ENCODE assay signal across 9 mouse cellular contexts in genomic region chrX:15322207-15322839, GRCm38 (mm10).
A peak's percentile ranks its signal among the peaks of the same experiment; 100 is the strongest.
DNase-seq lines count a peak whose midpoint lies in the region; ATAC-seq lines count a peak whose summit lies in the region.
"Had no signal": no experiment of that assay in that cellular context is flagged by ENCODE, and none has a peak within 500 bp of the region (broad histone marks: within the 10 kb centered on the region; RNA-seq: fewer than 3 reads in every experiment).

No protein-coding gene starts in this region.

- H3K9ac ChIP-seq in limb, embryonic 12.5 days (replicated peaks), result no peak overlapping the region
- H3K9ac ChIP-seq in midbrain, embryonic 16.5 days (ENCODE audit: low read depth, low read length), result no peak overlapping the region

- peaks cover 7% of the 10 kb centered on the region for H3K4me1 ChIP-seq in embryonic facial prominence, embryonic 10.5 days
- peaks cover 2% of the 10 kb centered on the region; the same call in 1 of the 2 replicates for H3K4me1 ChIP-seq in limb, embryonic 12.5 days (replicated peaks)
- H3K4me1 ChIP-seq in midbrain, embryonic 16.5 days (ENCODE audit: control insufficient read depth, insufficient read depth, low read length), result no peaks in the 10 kb centered on the region

- 8% methylated on average over 7 of the region's 7 CpGs for WGBS in embryonic facial prominence, embryonic 10.5 days
- 4% methylated on average over 7 of the region's 7 CpGs for WGBS in limb, embryonic 12.5 days
- WGBS in midbrain, embryonic 16.5 days, result 9% methylated on average over 7 of the region's 7 CpGs

- intact Hi-C loops in heart, postnatal 25 days (cut with DNase I), result no loop called here

- no peaks in the 10 kb centered on the region for H3K9me3 ChIP-seq in embryonic facial prominence, embryonic 10.5 days
- no peaks in the 10 kb centered on the region for H3K9me3 ChIP-seq in limb, embryonic 12.5 days
- no peaks in the 10 kb centered on the region for H3K9me3 ChIP-seq in midbrain, embryonic 16.5 days (replicated peaks; ENCODE audit: control insufficient read depth, low read length, poor library complexity, severe bottlenecking)

- peak; percentile 93 to 99 for ATAC-seq in hematopoietic stem cell, adult 5-6 weeks (replicated peaks in 1 of 2; ENCODE audit: insufficient read depth in 1 of 2, low FRiP score in 2 of 2, low TSS enrichment in 1 of 2, low read depth in 1 of 2, poor library complexity in 2 of 2, severe bottlenecking in 2 of 2)
- ATAC-seq in limb, embryonic 12.5 days (ENCODE audit: insufficient number of reproducible peaks, insufficient read depth, low FRiP score, low TSS enrichment, low read depth), result peak; percentile 88
- ATAC-seq in midbrain, embryonic 16.5 days, result 0 out of 2 replicates have a peak, but pooled peaks have one; percentile 48

- no peaks in the 10 kb centered on the region for H3K36me3 ChIP-seq in embryonic facial prominence, embryonic 10.5 days (replicated peaks)
- no peaks in the 10 kb centered on the region for H3K36me3 ChIP-seq in limb, embryonic 12.5 days
- no peaks in the 10 kb centered on the region for H3K36me3 ChIP-seq in midbrain, embryonic 16.5 days (ENCODE audit: control insufficient read depth, insufficient read depth, low read length)

- peak overlapping the region; percentile 36 for H3K4me2 ChIP-seq in limb, embryonic 12.5 days
- peak overlapping the region; percentile 14; the same call in 1 of the 2 replicates for H3K4me2 ChIP-seq in midbrain, embryonic 16.5 days (ENCODE audit: low read length)

- H3K27ac ChIP-seq in embryonic facial prominence, embryonic 10.5 days (replicated peaks), result no peak overlapping the region
- H3K27ac ChIP-seq in limb, embryonic 12.5 days, result no peak overlapping the region
- no peak overlapping the region for H3K27ac ChIP-seq in midbrain, embryonic 16.5 days (ENCODE audit: low read length)
- H3K27ac ChIP-seq: macrophage had no signal

- DNase-seq in heart, adult 18-20 months, result peak; percentile 2 to 5
- no peak for DNase-seq in heart, postnatal 25 days (ENCODE audit: low spot score)
- DNase-seq in embryonic facial prominence, embryonic 10.5 days (ENCODE audit: low spot score), result peak; percentile 81
- no peak for DNase-seq in frontal cortex, postnatal 36 days (ENCODE audit: low spot score in 2 of 2)
- DNase-seq in frontal cortex, postnatal 14 days (ENCODE audit: low spot score in 2 of 2), result no peak

- H3K4me3 ChIP-seq in embryonic facial prominence, embryonic 10.5 days, result peak overlapping the region; percentile 26; the same call in 1 of the 2 replicates
- 0 out of 2 replicates have a peak overlapping the region, but pooled peaks have one; percentile 3 for H3K4me3 ChIP-seq in limb, embryonic 12.5 days (replicated peaks)
- no peak overlapping the region for H3K4me3 ChIP-seq in midbrain, embryonic 16.5 days (ENCODE audit: low read depth, low read length)

- H3K27me3 ChIP-seq in embryonic facial prominence, embryonic 10.5 days (replicated peaks; ENCODE audit: low read depth, poor library complexity, severe bottlenecking), result no peaks in the 10 kb centered on the region
- H3K27me3 ChIP-seq in limb, embryonic 12.5 days, result no peaks in the 10 kb centered on the region
- H3K27me3 ChIP-seq in midbrain, embryonic 16.5 days (ENCODE audit: control insufficient read depth, insufficient read depth, low read depth, low read length), result no peaks in the 10 kb centered on the region

Comparison
In these comparisons a context has a peak if more than half of its experiments do, and no peak if none do; other contexts are left out.
1. DNase-seq: peak in heart, adult 18-20 months (2 of 2) and embryonic facial prominence, embryonic 10.5 days (single experiment); none in heart, postnatal 25 days (single experiment), frontal cortex, postnatal 36 days (0 of 2) and frontal cortex, postnatal 14 days (0 of 2).
2. Peak in every context shown above with its lines, with median percentiles within 50 percentile points of each other: ATAC-seq.